Mouse (Mus musculus): Measurements from ENCODE around the gene Syne1. TPM values are rescaled to one million over a fixed set of nuclear protein-coding genes. Genes with fewer than 3 reads are reported as not detected.

The Syne1 gene
- total RNA-seq, 2 experiments from 2014 or later = 142 to 150 TPM

GRCm38 (mm10) chr10:5453830-5454229 is 97.5 kb downstream of the Syne1 start:
- DNase-seq (ENCODE audit: extremely low spot score in 1 of 2, low spot score in 2 of 2) = no peak
- intact Hi-C loops (cut with DNase I) = no loop called here

- no peak for DNase-seq (ENCODE audit: extremely low spot score in 1 of 2, low spot score in 2 of 2)
- intact Hi-C loops (cut with DNase I) = no loop called here
These were observed 101.3 kb downstream of the Syne1 start for GRCm38 (mm10) chr10:5449944-5450343.

GRCm38 (mm10) chr10:5447950-5448716 is 103.1 kb downstream of the Syne1 start:
- intact Hi-C loops (cut with DNase I) = no loop called here
- no peak for DNase-seq (ENCODE audit: extremely low spot score in 1 of 2, low spot score in 2 of 2)

- intact Hi-C loops (cut with DNase I) = no loop called here
- no peak for DNase-seq (ENCODE audit: extremely low spot score in 1 of 2, low spot score in 2 of 2)
These were observed 106.0 kb downstream of the Syne1 start for GRCm38 (mm10) chr10:5445313-5445712.

- DNase-seq (ENCODE audit: extremely low spot score in 1 of 2, low spot score in 2 of 2) = no peak
- intact Hi-C loops (cut with DNase I) = no loop called here
These were observed 108.3 kb downstream of the Syne1 start for GRCm38 (mm10) chr10:5443020-5443419.

GRCm38 (mm10) chr10:5439802-5440350 is 111.4 kb downstream of the Syne1 start:
- intact Hi-C loops (cut with DNase I) = no loop called here
- no peak for DNase-seq (ENCODE audit: extremely low spot score in 1 of 2, low spot score in 2 of 2)

GRCm38 (mm10) chr10:5437766-5438165 is 113.5 kb downstream of the Syne1 start:
- intact Hi-C loops (cut with DNase I) = no loop called here
- DNase-seq (ENCODE audit: extremely low spot score in 1 of 2, low spot score in 2 of 2) = no peak

- intact Hi-C loops (cut with DNase I) = no loop called here
- DNase-seq (ENCODE audit: extremely low spot score in 1 of 2, low spot score in 2 of 2) = no peak
These were observed 127.3 kb downstream of the Syne1 start for GRCm38 (mm10) chr10:5423984-5424383.

GRCm38 (mm10) chr10:5415730-5416129 is 135.6 kb downstream of the Syne1 start:
- intact Hi-C loops (cut with DNase I) = no loop called here
- peak in 1 of 2 experiments; percentile 11 for DNase-seq (ENCODE audit: extremely low spot score in 1 of 2, low spot score in 2 of 2)

GRCm38 (mm10) chr10:5384131-5384776 is 167.0 kb downstream of the Syne1 start:
- intact Hi-C loops (cut with DNase I) = no loop called here
- peak in 1 of 2 experiments; percentile 9 for DNase-seq (ENCODE audit: extremely low spot score in 1 of 2, low spot score in 2 of 2)

- no peak for DNase-seq (ENCODE audit: extremely low spot score in 1 of 2, low spot score in 2 of 2)
These were observed 169.7 kb downstream of the Syne1 start for GRCm38 (mm10) chr10:5381536-5381935.

GRCm38 (mm10) chr10:5378969-5379368 is 172.3 kb downstream of the Syne1 start:
- DNase-seq (ENCODE audit: extremely low spot score in 1 of 2, low spot score in 2 of 2) = peak in 1 of 2 experiments; percentile 34
- intact Hi-C loops (cut with DNase I) = no loop called here

More at GRCm38 (mm10) chr10:5381536-5381935, 169.7 kb downstream of the Syne1 start:
- intact Hi-C loops (cut with DNase I) = no loop called here

- intact Hi-C loops (cut with DNase I) = no loop called here
- DNase-seq (ENCODE audit: extremely low spot score in 1 of 2, low spot score in 2 of 2) = no peak
These were observed 181.7 kb downstream of the Syne1 start for GRCm38 (mm10) chr10:5369599-5369998.

- intact Hi-C loops (cut with DNase I) = no loop called here
- DNase-seq (ENCODE audit: extremely low spot score in 1 of 2, low spot score in 2 of 2) = peak; percentile 23 to 30
These were observed 183.0 kb downstream of the Syne1 start for GRCm38 (mm10) chr10:5368266-5368665.

- DNase-seq (ENCODE audit: extremely low spot score in 1 of 2, low spot score in 2 of 2) = peak in 1 of 2 experiments; percentile 21
- intact Hi-C loops (cut with DNase I) = no loop called here
These were observed 183.7 kb downstream of the Syne1 start for GRCm38 (mm10) chr10:5367465-5368011.

GRCm38 (mm10) chr10:5360560-5360959 is 190.7 kb downstream of the Syne1 start:
- intact Hi-C loops (cut with DNase I) = no loop called here
- no peak for DNase-seq (ENCODE audit: extremely low spot score in 1 of 2, low spot score in 2 of 2)

GRCm38 (mm10) chr10:5356614-5357013 is 194.7 kb downstream of the Syne1 start:
- intact Hi-C loops (cut with DNase I) = loop anchor here (5.0 kb wide), 1 partner anchor 196 kb away; the partner anchor contains the start of gene Syne1
- DNase-seq (ENCODE audit: extremely low spot score in 1 of 2, low spot score in 2 of 2) = no peak

GRCm38 (mm10) chr10:5353390-5353789 is 197.9 kb downstream of the Syne1 start:
- intact Hi-C loops (cut with DNase I) = no loop called here
- DNase-seq (ENCODE audit: extremely low spot score in 1 of 2, low spot score in 2 of 2) = no peak

- DNase-seq (ENCODE audit: extremely low spot score in 1 of 2, low spot score in 2 of 2) = no peak
- intact Hi-C loops (cut with DNase I) = no loop called here
These were observed 204.4 kb downstream of the Syne1 start for GRCm38 (mm10) chr10:5346911-5347310.

GRCm38 (mm10) chr10:5343211-5343610 is 208.1 kb downstream of the Syne1 start:
- intact Hi-C loops (cut with DNase I) = no loop called here
- DNase-seq (ENCODE audit: extremely low spot score in 1 of 2, low spot score in 2 of 2) = no peak

Measured in left cerebral cortex, postnatal 10 days (tissue).